Mouse (Mus musculus): ENCODE measurements at regions not wholly inside any gene's neighbourhood (a gene's known extent, or its start where the extent isn't known, plus 50 kb on each side); places are given as distances from the start of the nearest gene placed in this dataset.

- no peak for DNase-seq
Observed at GRCm38 (mm10) chr7:129772540-129773331, 181.1 kb downstream of the Wdr11 start.

DNA sequence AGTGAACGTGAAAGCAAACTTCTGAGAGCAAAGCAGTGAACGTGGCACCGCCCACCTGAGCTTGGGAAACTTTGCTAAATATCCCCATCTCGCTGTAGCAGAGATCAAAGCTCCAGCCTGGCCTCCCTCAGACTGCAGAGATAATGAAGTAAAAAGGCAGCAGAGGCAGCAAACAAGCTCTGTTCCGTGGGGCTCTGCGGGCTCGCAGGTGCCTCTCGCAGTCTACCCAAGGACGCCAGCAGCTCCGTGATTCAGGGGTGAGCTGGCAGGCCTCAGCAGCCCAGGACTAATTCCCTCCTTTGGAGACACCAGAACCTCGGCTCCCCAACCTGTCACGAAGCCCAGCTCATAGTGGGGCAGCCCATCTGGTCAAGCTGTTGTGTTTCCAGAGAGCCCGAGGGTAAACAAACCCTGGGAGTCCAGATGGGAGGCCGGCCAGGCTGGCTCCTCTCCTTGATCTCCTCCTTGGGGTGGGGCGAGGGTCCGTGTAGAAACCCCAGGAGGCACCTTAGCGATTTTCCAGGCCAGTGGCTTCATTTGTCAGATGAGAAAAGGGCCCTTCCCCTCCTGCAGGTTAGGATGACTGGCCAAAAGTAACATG is 182.7 kb downstream of the Wdr11 start:
- DNase-seq, result no peak

- DNase-seq, result no peak
Observed at GRCm38 (mm10) chr7:129775189-129775588, 183.5 kb downstream of the Wdr11 start.

DNA sequence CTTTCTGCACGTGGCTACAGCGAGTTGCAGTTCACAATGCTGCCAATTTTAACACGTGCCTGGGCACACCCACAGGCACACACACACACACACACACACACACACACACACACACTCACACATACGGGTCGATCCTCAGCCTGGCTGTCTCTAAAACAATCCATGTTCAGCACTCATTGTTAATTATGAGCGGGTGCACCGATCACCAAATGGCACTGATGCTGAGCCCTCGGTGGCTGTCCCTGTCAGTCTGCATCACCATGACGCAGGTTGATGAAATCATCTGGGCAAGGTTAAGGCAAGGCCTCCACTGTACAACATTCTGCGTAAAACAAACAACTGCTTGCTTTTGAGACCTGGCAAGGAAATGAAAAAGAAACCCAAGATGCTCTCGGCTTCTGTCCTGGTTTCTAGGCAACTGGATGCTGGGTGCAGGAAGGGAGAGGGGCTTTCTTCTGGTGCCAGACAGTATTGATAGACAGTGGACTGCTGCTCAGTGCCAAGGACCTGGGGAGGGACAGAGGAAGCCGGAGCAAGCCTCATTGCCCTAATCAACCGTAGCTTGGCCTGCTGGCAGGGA is 187.3 kb downstream of the Wdr11 start:
- no peak for DNase-seq

- no peak for DNase-seq
Observed at GRCm38 (mm10) chr7:129779939-129780338, 188.3 kb downstream of the Wdr11 start.

DNA sequence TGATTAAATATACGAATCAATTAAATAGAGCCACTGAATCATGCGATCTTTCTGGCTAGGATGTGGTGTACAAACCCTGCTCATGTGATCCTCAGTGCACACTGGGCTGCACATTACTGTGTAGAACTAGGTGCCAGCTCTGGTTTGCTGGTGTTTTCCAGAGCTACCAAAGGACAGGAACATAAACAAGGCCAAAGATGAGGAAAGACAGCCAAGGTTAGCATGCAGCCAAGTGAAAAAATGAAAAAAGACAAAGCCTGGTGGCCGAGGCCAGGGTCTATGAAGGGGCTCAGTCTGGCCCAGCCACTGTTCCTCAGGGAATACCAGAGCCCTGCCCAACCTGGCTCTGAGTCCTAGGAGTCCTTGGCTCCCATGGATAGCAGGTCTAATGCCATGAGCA is 190.1 kb downstream of the Wdr11 start:
- no peak for DNase-seq

DNA sequence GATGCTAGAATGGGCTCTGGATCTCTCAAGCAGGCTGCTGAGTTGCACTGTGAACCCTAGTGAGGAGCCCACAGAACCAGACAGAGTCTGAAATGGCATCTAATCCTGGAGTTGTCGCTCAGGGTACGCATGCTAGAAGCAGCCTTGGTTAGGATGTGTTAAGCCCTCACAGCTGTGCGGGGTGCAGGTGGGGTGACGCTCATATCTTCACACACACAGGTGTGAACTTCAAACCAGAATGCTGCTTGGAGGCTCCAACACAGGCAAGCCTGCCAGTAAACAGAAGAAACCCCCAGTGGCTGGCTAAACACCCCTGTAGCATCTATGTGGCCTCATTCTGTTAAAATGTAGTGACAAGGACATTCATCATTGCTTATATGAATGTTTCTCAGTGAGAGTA is 193.3 kb downstream of the Wdr11 start:
- no peak for DNase-seq

DNA sequence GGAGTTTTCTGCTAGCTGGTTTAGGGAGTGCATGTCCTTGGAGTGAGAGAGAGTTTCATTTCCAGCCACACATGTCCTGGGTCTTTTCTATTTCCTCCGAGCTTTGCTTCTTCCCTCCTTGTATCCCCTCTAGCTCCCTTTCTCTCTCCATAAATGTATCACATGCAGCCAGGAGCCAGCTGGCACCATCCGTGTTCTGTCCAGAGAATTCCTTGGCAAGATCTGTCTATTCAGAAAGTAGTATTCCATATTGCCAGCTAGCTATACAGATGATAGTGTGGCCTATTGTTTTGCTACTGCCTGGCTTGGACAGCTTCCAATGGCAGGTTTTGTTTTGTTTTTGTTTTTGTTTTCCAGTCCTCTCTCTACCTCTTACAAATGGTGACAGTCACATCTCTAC is 195.3 kb downstream of the Wdr11 start:
- DNase-seq, result no peak

- no peak for DNase-seq
Observed at GRCm38 (mm10) chr7:129787736-129788135, 196.1 kb downstream of the Wdr11 start.

DNA sequence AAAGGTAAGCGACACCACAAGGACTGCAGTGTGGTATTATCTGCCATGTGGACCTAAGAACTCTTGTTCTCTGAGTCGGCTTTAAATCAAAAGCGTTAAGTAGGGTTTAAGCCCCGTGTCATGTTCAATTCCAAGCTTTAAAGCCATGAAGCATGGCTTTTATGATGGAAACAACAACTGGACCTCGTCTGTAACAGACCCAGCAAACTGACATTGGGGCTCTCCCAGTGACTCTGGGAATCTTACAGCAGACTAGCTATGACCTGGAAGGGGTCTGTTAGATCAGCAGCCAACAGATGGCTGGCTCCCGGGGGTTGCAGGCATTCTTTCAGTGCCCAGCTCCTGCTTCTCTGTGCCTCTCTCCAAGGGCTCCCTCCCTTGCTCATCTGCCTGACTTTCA is 197.8 kb downstream of the Wdr11 start:
- DNase-seq, result no peak

DNA sequence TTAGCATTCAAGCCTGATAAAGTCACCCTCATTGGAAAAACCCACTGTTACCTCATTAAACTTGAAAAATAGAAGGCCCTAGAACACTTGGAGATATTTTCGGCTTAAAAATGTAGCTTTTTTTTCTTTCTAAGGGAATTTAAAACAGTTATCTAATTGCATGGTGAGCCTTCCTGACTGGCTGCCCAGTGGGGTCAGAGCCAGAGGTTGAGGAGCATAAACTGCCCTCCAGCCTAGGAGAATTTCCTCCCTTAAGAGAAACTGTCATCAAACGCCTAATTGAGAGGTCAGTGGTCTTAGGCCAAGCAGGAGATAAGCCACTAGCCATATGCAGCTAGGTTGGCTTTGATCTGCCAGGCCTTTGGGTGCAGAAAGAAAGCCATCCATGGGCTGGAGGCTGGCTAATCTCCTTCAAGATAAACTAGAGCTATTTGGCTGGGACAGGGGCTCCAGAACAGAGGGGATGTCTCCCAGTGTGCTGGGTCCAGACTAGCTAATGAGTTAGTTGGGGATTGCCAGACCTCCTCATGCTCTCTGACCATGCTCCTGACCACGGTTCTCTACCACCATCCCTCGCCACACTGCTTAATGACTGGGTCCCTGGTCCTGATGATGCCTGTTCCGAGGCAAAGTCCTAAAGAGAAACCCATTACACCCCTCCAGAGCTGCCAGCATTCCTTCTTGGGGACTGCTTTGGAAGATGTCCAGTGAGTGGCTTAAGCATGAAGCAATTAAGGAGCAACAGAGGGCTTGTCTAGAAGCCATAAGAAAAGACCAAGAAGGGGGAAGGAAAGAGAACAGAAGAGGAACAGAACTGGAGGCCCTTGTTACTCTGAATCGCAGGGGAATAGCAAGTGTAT is 199.2 kb downstream of the Wdr11 start:
- DNase-seq, result no peak

- no peak for DNase-seq
Observed at GRCm38 (mm10) chr7:129791450-129791820, 199.8 kb downstream of the Wdr11 start.

DNA sequence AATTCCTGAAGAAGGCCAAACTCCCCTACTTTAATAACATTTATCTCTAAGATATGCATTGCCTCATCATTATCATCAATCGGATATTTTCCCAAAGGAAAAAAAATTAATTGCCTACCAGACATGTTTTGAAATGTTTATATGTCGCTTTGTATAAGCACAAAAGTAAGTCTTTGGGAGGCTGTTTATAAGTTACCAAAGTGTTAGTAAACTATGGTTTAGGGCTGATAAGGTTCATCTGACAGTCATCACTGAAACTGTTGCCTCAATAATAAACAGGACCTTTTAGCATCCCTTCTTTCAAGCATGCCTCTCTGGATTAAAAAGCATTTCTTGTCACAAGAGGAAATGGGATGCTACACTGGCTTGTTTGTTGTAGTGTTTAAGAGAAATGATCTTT is 202.1 kb downstream of the Wdr11 start:
- no peak for DNase-seq

- DNase-seq, result no peak
Observed at GRCm38 (mm10) chr7:129794276-129794675, 202.6 kb downstream of the Wdr11 start.

GRCm38 (mm10) chr7:129798525-129798924 is 206.9 kb downstream of the Wdr11 start:
- DNase-seq, result no peak

DNA sequence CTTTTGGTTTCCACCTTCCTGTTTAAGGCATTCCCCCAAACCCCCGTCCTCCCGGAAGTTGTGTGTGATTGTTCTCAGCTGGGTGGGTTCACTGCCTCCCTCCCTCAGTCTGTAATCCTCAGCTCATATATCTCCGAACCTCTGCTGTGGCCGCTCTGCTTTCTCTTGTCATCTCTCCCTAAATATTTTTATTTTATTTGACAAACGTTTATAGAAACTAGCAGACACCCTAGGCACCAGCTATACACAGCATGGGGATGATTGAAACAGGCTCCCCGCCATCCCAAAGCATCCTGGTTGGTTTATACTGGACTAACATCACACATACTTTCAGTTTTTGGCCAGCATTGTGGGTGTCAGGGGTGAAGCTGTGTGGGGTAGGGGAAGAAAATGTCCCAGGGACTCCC is 208.8 kb downstream of the Wdr11 start:
- DNase-seq, result peak in 1 of 2 experiments; percentile 10

DNA sequence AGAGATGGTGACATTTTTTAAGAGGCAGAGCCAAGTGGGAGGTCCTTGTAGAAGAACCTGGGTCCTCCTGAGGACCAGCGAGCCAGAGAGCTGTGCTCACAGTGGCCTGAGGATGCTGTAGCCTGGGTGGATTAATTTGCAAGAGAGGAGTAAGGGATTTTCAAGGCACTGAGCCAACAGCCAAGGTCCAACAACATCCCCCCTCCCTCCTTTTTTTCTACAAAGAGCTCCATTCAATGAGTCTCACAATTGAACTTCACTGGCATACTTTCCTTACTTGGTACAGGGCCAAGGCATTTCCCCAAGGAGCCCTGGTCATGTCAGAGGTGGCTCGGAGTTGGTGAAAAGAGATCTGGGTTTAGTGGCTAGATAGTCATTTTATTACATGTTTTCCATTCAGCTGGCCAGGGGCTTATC is 209.8 kb downstream of the Wdr11 start:
- no peak for DNase-seq

- DNase-seq, result no peak
Observed at GRCm38 (mm10) chr7:129802168-129802567, 210.5 kb downstream of the Wdr11 start.

DNA sequence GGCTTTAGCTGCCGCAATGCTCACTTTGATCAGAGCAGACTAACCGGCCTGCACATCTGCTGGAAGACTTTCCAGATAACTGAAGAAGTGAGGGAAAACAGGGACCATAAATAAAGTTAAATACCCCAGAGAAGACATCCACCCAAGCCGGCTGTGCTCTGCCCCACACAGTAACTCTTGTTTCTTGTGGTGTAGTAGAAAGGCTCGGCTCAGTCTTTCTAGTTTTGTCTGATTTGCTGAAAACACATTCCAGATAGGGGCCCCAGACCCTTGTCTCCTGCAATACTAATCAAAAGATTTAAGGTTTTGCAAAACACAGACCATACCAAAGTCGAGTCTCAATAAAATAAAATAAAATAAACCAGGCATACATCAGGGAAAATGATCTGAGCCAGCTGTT is 213.7 kb downstream of the Wdr11 start:
- DNase-seq, result no peak

GRCm38 (mm10) chr7:129810141-129810540 is 218.5 kb downstream of the Wdr11 start:
- DNase-seq, result no peak

- DNase-seq, result no peak
Observed at GRCm38 (mm10) chr7:129810565-129810964, 218.9 kb downstream of the Wdr11 start.

DNA sequence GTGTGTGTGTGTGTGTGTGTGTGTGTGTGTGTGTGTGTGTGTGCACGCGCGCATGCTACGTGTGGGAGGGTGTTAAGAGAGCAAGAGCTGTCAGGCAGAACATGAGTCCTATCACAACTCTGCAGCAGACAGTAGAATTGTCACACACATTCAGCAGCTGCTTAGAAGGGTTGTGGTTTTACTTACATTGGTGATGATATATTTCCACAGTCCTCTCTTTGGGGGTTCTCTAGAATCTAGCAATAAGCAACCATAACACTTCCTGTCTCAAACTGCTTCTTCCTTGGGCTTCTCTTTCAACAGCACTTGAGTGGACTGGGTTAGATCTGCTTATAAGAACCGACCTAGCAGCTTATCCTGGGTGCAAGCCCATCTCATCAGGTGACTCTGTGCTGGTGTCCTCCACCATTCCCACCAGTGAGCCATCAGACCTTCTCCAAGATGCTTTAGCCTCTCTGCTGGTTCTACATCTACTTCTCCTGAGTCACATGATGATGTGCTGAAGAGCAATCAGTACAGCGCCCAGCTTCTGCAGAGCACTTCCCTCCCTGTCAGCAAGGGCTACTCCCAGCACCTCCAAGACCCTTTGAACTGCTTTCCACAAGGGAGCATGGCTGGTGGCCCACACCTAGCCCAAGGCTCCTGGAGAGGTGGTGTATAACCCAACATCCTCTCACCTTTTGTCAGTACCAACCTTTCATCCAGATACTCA is 222.6 kb downstream of the Wdr11 start:
- no peak for DNase-seq

GRCm38 (mm10) chr7:129818833-129819232 is 227.2 kb downstream of the Wdr11 start:
- no peak for DNase-seq

Data from spleen, adult 18-20 months (tissue).